Mouse (Mus musculus) erythroid progenitor cell, adult 5-6 weeks (primary cell): ENCODE measurements around the gene Gm42791. TPM values are rescaled to one million over a fixed set of nuclear protein-coding genes. Genes with fewer than 3 reads are reported as not detected.
A peak's percentile ranks its signal among the peaks of the same experiment; 100 is the strongest.

Experiments used
- ATAC-seq: replicated peaks from 2 replicates; pipeline ENCODE4 v1.8.0; 2016; ENCODE audit warnings: moderate number of reproducible peaks, mild to moderate bottlenecking, moderate TSS enrichment, inconsistent platforms; ENCODE audit not compliant: poor library complexity, low FRiP score, severe bottlenecking
- total RNA-seq, 2 experiments: library from RNA; stranded (forward) in 1 of 2; stranded (reverse) in 1 of 2; fragments of 150-400 nt in 1 of 2; fragments of 186-747, 209-891 nt in 1 of 2; gene quantifications; 2 replicates each; pipeline versions ENCODE4 v1.2.3 to v1.2.4; 2015 to 2017; ENCODE audit warnings: low replicate concordance in 2 of 2

The Gm42791 gene
- total RNA-seq, 2 experiments from 2014 or later, result not detected

GRCm38 (mm10) chr5:148983108-148983664, 11.8 kb downstream of the Gm42791 start:
- no peak for ATAC-seq

- ATAC-seq, result no peak
These were observed 12.6 kb downstream of the Gm42791 start for GRCm38 (mm10) chr5:148982396-148982795.

GRCm38 (mm10) chr5:148980607-148981006, 14.3 kb downstream of the Gm42791 start:
- ATAC-seq, result peak; percentile 80

- no peak for ATAC-seq
These were observed 16.3 kb downstream of the Gm42791 start for GRCm38 (mm10) chr5:148978458-148979165.

GRCm38 (mm10) chr5:148977698-148978457, 17.1 kb downstream of the Gm42791 start:
- no peak for ATAC-seq

GRCm38 (mm10) chr5:148976876-148977275, 18.1 kb downstream of the Gm42791 start:
- ATAC-seq, result no peak

- ATAC-seq, result no peak
These were observed 19.9 kb downstream of the Gm42791 start for GRCm38 (mm10) chr5:148975035-148975434.

- no peak for ATAC-seq
These were observed 21.8 kb downstream of the Gm42791 start for GRCm38 (mm10) chr5:148973019-148973668.

- ATAC-seq, result no peak
These were observed 22.8 kb downstream of the Gm42791 start for GRCm38 (mm10) chr5:148972167-148972566.

- no peak for ATAC-seq
These were observed 25.3 kb downstream of the Gm42791 start for GRCm38 (mm10) chr5:148969648-148970047.

- no peak for ATAC-seq
These were observed 25.9 kb downstream of the Gm42791 start for GRCm38 (mm10) chr5:148968958-148969576.

- ATAC-seq, result no peak
These were observed 26.8 kb downstream of the Gm42791 start for GRCm38 (mm10) chr5:148968179-148968578.

- peak; percentile 4; the same call in 1 of the 2 replicates for ATAC-seq
These were observed 28.6 kb downstream of the Gm42791 start for GRCm38 (mm10) chr5:148966395-148966794.

GRCm38 (mm10) chr5:148965691-148966333, 29.1 kb downstream of the Gm42791 start:
- peak; percentile 89 for ATAC-seq

- no peak for ATAC-seq
These were observed 29.8 kb downstream of the Gm42791 start for GRCm38 (mm10) chr5:148965089-148965591.

GRCm38 (mm10) chr5:148964251-148964650, 30.7 kb downstream of the Gm42791 start:
- ATAC-seq, result no peak

GRCm38 (mm10) chr5:148960211-148960610, 34.7 kb downstream of the Gm42791 start:
- ATAC-seq, result no peak

GRCm38 (mm10) chr5:148959068-148959990, 35.6 kb downstream of the Gm42791 start:
- ATAC-seq, result peak; percentile 51; the same call in 1 of the 2 replicates
